Mouse (Mus musculus) cerebellum, postnatal 25 days (tissue): ENCODE measurements around the gene Olfr1128.
"Not testable (repeated sequence)": the region's sequence is repeated elsewhere in the genome, so short reads cannot be mapped to it uniquely, and the experiment has no call there.

Experiments
- DNase-seq, 2 experiments: peaks; one replicate each; pipeline ENCODE4 v3.0.0; 2021; ENCODE audit warnings: mixed read lengths in 2 of 2

Gene Olfr1128

GRCm38 (mm10) chr2:87545442-87545841, at the start of gene Olfr1128:
TSS of gene Olfr1128 (minus strand) at chr2:87545542.
- DNase-seq: no peak

GRCm38 (mm10) chr2:87573602-87574001, 28.3 kb upstream of the Olfr1128 start, which contains the start of gene Olfr1129:
TSS of gene Olfr1129 (plus strand) at chr2:87573902.
- not testable (repeated sequence) for DNase-seq

- no peak for DNase-seq
Measured at GRCm38 (mm10) chr2:87534826-87535225, 10.5 kb downstream of the Olfr1128 start.

GRCm38 (mm10) chr2:87531496-87531895, 13.8 kb downstream of the Olfr1128 start, which contains the start of gene Olfr153:
TSS of gene Olfr153 (plus strand) at chr2:87531796.
- no peak for DNase-seq

DNA sequence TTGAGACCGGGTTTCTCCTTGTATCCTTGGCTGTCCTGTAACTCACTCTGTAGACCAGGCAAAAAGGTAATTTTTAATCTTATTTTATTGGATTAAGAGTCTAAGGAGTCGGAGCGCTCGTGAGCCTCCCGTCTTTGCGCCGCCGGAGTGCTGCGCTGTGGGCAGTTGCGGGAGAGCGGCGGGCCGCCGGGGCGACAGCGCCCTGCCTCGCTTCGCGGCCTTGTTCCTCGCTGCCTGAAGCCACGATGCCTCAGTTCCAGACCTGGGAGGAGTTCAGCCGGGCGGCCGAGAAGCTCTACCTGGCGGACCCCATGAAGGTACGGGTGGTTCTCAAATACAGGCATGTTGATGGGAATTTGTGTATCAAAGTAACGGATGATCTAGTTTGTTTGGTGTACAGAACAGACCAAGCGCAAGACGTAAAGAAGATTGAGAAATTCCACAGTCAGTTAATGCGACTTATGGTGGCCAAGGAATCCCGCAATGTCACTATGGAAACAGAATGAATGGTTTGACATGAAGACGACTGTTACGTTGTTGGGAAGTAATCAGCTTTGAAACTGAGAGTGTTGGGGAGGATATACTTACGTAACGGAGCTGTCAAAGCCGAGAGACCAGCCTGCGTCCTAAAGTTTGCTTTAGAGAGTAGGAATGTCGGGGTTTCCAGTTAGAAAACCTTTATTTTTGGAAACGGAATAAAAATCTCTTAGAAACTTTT, 19.3 kb downstream of the Olfr1128 start:
- peak; percentile 26 to 27 for DNase-seq

DNA sequence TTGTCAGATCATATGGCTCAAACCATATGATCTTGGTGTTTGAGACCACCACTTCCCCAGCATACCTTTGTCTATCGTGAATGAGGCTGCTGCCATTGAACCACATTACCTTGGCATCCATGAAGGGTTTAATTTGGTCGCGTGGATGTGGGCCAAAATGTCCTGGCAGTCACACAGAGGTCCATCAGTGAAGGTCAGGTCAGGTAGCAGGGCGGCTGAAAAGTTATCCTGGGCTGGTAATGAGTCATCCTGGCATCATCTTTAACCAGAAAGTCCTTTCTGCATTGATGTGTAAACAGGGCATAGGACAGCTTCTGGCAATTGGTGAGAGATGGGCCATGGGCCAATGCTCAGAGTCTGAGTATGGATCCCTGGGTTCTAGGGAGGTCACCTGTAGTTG, 24.7 kb downstream of the Olfr1128 start:
- DNase-seq: peak in 1 of 2 experiments; percentile 1

- no peak for DNase-seq
Measured at GRCm38 (mm10) chr2:87516581-87516980, 28.8 kb downstream of the Olfr1128 start.

- DNase-seq: no peak
Measured at GRCm38 (mm10) chr2:87515457-87516060, 29.8 kb downstream of the Olfr1128 start.

GRCm38 (mm10) chr2:87515046-87515445, 30.3 kb downstream of the Olfr1128 start:
- no peak for DNase-seq

GRCm38 (mm10) chr2:87506265-87506664, 39.1 kb downstream of the Olfr1128 start, which contains the start of gene Pramel6:
TSS of gene Pramel6 (plus strand) at chr2:87506565.
- no peak for DNase-seq

DNA sequence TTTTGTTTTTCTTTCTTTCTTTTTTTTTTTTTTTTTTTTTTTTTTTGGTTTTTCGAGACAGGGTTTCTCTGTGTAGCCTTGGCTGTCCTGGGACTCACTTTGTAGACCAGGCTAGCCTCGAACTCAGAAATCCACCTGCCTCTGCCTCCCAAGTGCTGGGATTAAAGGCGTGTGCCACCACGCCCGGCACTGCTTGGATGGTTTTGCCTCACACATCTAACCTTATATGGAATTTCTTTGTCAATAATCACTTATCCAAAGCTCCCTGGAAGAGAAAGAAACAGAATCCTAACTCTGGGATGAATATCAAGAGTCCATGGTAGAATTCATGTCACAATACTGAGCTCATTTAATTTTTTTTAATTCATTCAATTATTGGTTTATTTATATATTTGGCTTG, 48.3 kb downstream of the Olfr1128 start, which contains the start of gene Pramel7:
Gene Pramel7 (minus strand): TSS at position 101 of the 400 bp plus-strand sequence.
- DNase-seq: not testable (repeated sequence)
